Mouse (Mus musculus): Measurements from ENCODE around the gene Tmem229a.

The Tmem229a gene

GRCm38 (mm10) chr6:24955946-24956585 is at the start of gene Tmem229a:
TSS of gene Tmem229a (minus strand) at chr6:24956297.
- no peak for DNase-seq (ENCODE audit: extremely low spot score, low read depth, low spot score)

- no peak for DNase-seq (ENCODE audit: extremely low spot score, low read depth, low spot score)
Observed at GRCm38 (mm10) chr6:24993754-24994153, 37.7 kb upstream of the Tmem229a start.

GRCm38 (mm10) chr6:24989836-24990235 is 33.7 kb upstream of the Tmem229a start:
- DNase-seq (ENCODE audit: extremely low spot score, low read depth, low spot score): no peak

- no peak for DNase-seq (ENCODE audit: extremely low spot score, low read depth, low spot score)
Observed at GRCm38 (mm10) chr6:24976176-24976575, 20.1 kb upstream of the Tmem229a start.

- DNase-seq (ENCODE audit: extremely low spot score, low read depth, low spot score): no peak
Observed at GRCm38 (mm10) chr6:24968471-24969223, 12.6 kb upstream of the Tmem229a start.

- no peak for DNase-seq (ENCODE audit: extremely low spot score, low read depth, low spot score)
Observed at GRCm38 (mm10) chr6:24967726-24968125, 11.6 kb upstream of the Tmem229a start.

- no peak for DNase-seq (ENCODE audit: extremely low spot score, low read depth, low spot score)
Observed at GRCm38 (mm10) chr6:24966010-24966682, 10.0 kb upstream of the Tmem229a start.

GRCm38 (mm10) chr6:24963754-24964153 is 7.7 kb upstream of the Tmem229a start:
- DNase-seq (ENCODE audit: extremely low spot score, low read depth, low spot score): no peak

- DNase-seq (ENCODE audit: extremely low spot score, low read depth, low spot score): no peak
Observed at GRCm38 (mm10) chr6:24956586-24956973, 483 bp upstream of the Tmem229a start.

- DNase-seq (ENCODE audit: extremely low spot score, low read depth, low spot score): no peak
Observed at GRCm38 (mm10) chr6:24955131-24955945, 759 bp downstream of the Tmem229a start.

GRCm38 (mm10) chr6:24954126-24954525 is 2.0 kb downstream of the Tmem229a start:
- DNase-seq (ENCODE audit: extremely low spot score, low read depth, low spot score): no peak

- no peak for DNase-seq (ENCODE audit: extremely low spot score, low read depth, low spot score)
Observed at GRCm38 (mm10) chr6:24952341-24952740, 3.8 kb downstream of the Tmem229a start.

GRCm38 (mm10) chr6:24950669-24951068 is 5.4 kb downstream of the Tmem229a start:
- DNase-seq (ENCODE audit: extremely low spot score, low read depth, low spot score): no peak

- no peak for DNase-seq (ENCODE audit: extremely low spot score, low read depth, low spot score)
Observed at GRCm38 (mm10) chr6:24925076-24925785, 30.9 kb downstream of the Tmem229a start.

- no peak for DNase-seq (ENCODE audit: extremely low spot score, low read depth, low spot score)
Observed at GRCm38 (mm10) chr6:24913591-24913990, 42.5 kb downstream of the Tmem229a start.

GRCm38 (mm10) chr6:24910728-24911105 is 45.4 kb downstream of the Tmem229a start:
- no peak for DNase-seq (ENCODE audit: extremely low spot score, low read depth, low spot score)

GRCm38 (mm10) chr6:24910016-24910727 is 45.9 kb downstream of the Tmem229a start:
- no peak for DNase-seq (ENCODE audit: extremely low spot score, low read depth, low spot score)

- no peak for DNase-seq (ENCODE audit: extremely low spot score, low read depth, low spot score)
Observed at GRCm38 (mm10) chr6:24907824-24908223, 48.3 kb downstream of the Tmem229a start.

- DNase-seq (ENCODE audit: extremely low spot score, low read depth, low spot score): no peak
Observed at GRCm38 (mm10) chr6:24905101-24905500, 51.0 kb downstream of the Tmem229a start.
